Mouse (Mus musculus) Patski (cell line): ENCODE data around the gene Apbb1ip. TPM values are rescaled to one million over a fixed set of nuclear protein-coding genes. Genes with fewer than 3 reads are reported as not detected.

Experiments
- ATAC-seq: fragments of 100-300 bp; one replicate; pipeline ENCODE4 v1.8.0; 2021
- CTCF ChIA-PET: fragments of 350-600 bp; sonication (Branson Sonifier 250); formaldehyde crosslinking; loops from one replicate; lab custom pipeline; 2022; ENCODE audit warnings: inconsistent platforms; lab: Charles Lee
- POLR2A ChIA-PET: fragments of 350-600 bp; sonication (Branson Sonifier 250); formaldehyde crosslinking; loops from one replicate; lab custom pipeline; 2022; ENCODE audit warnings: antibody characterized with exemption, inconsistent platforms; lab: Charles Lee
- DNase-seq: peaks from one replicate; pipeline ENCODE4 v3.0.0-alpha.2; 2011; ENCODE audit warnings: low read depth, low spot score
- H3K27me3 ChIP-seq: fragments of 371-371 bp; one replicate; pipeline ENCODE4 v1.5.1; 2021
- CTCF ChIP-seq: fragments of 100-300 bp; IDR thresholded peaks from one replicate; pipeline ENCODE4 v1.5.1; 2021
- in situ Hi-C: fragments of 300-500 bp; cut with MboI; formaldehyde crosslinking; loops from 3 replicates; pipeline ENCODE4 v1.11.1; 2018; ENCODE audit warnings: low pct_unique_long_range_greater_than_20kb, mixed read lengths
- polyA plus RNA-seq: library from polyadenylated mRNA; unstranded; gene quantifications from one replicate; pipeline ENCODE4 v1.2.3, GENCODE M21; 2021

Gene Apbb1ip
- polyA plus RNA-seq, 1 experiment from 2014 or later, result not detected

DNA sequence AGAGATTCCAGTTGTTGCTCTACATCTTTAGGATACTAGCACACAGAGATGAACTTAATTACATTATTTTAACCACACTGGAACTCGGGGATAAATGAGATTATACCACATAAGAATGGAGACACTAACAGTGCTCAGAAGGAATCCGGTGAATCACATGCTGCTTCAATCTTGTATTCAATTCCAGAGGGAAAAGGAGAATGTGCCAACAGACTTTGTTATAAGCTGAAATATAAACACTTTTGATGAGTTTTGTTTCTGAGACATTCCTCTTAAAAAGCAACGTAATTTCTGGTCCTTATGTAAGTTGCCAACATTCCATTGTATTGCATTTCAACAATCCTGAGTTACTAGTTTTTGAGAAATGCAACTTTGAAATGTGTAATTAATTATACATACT lies 1.8 kb downstream of the Apbb1ip start:
- POLR2A ChIA-PET, result no interaction called here
- TF ChIP-seq CTCF, result no peak
- peaks cover 8% of the 10 kb centered on the region for H3K27me3 ChIP-seq
- CTCF ChIA-PET, result no interaction called here
- in situ Hi-C loops, result no loop called here
- DNase-seq (no peak), ATAC-seq (no peak)

DNA sequence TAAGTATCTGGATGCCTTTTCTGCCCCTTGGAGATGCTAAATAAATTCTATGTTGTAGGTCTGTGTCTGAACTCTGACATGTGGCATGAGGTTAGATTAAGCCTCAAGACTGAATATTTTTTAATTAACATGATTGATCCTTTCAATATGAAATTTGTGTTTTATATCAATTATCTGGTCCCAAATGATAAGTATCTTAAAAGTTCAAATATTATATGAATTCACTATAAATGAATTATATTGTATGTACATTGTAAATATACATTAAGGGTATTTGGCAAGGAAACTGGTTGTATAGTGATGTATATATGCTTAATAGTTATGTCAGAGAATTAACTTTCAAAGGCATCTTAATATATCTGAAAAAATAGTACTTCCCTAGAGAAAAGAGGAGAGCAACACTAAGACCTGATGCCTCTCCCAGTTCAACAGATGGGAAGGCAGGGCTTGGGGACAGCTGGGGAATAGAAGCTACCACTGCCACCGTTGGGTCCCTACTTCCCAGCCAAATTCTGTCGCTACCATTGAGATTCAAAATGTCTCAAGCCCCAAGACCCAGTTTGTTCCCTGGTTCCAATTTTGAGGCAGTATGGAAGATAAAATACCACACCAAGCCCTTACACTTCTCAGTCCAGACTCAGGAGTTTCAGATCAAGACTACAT lies 2.8 kb downstream of the Apbb1ip start:
- no peak for TF ChIP-seq CTCF
- ChIA-PET POLR2A (no interaction called here), CTCF (no interaction called here)
- H3K27me3 ChIP-seq, result peaks cover 8% of the 10 kb centered on the region
- no peak for DNase-seq
- in situ Hi-C loops, result no loop called here
- ATAC-seq, result no peak

DNA sequence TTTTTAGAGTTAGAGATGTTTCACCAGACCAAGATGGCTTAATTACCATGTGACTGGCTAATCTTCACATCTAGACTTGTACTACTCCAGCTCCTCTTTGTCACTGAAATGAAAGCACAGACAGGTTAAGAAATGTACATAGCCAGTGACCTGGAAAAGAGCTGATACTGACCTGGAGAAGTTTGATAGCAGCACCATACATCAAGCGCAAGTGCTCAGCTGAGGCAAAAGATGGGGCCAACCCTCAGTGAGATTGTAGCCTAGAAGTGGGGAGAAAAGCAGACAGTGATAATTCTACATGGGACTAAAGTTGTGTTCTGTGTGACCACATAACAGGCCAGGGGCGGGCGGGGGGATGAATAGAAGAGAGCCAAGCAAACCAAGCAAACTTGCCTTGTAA lies 3.9 kb downstream of the Apbb1ip start:
- no peak for TF ChIP-seq CTCF
- in situ Hi-C loops, result no loop called here
- ChIA-PET CTCF (no interaction called here), POLR2A (no interaction called here)
- DNase-seq (no peak), ATAC-seq (no peak)
- H3K27me3 ChIP-seq, result peaks cover 8% of the 10 kb centered on the region

GRCm38 (mm10) chr2:22780884-22781283 lies 7.0 kb downstream of the Apbb1ip start:
- POLR2A ChIA-PET, result interaction anchor here (0.7 kb wide), 1 partner anchor 67 kb away, joined by 3 read pairs; no protein-coding TSS in a partner anchor
- in situ Hi-C loops, result no loop called here
- peaks cover 4% of the 10 kb centered on the region for H3K27me3 ChIP-seq

DNA sequence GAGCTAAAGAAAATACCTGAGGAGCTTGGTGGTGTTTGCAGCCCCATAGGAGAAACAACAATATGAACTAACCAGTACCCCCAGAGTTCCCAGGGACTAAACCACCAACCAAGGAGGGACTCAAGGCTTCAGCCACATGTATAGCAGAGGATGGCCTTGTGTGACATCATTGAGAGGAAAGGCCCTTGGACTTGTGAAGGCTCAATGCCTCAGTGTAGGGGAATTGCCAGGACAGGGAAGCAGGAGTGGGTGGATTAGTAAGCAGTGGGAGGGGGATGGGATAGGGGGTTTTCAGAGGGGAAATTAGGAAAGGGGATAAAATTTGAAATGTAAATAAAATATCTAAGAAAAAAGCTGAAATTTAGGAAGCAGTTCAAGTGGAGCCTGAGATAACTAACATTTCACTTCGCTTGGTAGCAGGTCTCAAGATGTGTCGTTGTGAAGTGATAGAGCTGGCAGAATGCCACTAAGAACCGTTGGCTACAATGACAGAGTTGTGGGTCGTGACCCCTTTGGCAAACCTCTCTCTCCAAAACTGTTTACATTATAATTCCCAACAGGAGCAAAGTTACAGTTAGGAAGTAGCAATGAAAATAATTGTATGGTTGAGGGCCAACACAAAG lies 7.6 kb downstream of the Apbb1ip start:
- no peak for TF ChIP-seq CTCF
- no peaks in the 10 kb centered on the region for H3K27me3 ChIP-seq
- CTCF ChIA-PET, result no interaction called here
- no peak for ATAC-seq
- in situ Hi-C loops, result no loop called here
- no peak for DNase-seq
- POLR2A ChIA-PET, result no interaction called here

More at GRCm38 (mm10) chr2:22780884-22781283, 7.0 kb downstream of the Apbb1ip start:
- no peak for DNase-seq
- ATAC-seq, result no peak
- TF ChIP-seq CTCF, result no peak
- CTCF ChIA-PET, result no interaction called here

DNA sequence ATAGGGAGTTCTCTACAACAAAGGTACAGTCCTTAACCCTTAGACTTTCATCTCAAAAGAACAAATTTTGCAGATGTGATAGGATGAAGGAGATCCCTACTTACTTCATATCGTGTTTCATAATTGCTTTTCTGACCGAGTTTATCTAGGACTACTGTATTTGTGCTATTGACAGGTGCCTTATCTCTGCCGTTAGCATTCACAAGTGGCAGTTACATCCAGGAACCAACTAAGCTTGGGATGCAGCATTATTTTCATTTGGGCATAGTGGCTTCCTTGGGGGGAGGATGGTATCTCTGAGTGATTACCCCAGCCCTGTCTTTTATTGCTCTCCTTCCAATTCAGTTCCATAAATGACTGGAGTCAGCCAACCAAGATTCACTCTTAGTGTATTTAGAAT lies 8.2 kb downstream of the Apbb1ip start:
- peaks cover 3% of the 10 kb centered on the region for H3K27me3 ChIP-seq
- ATAC-seq (no peak), DNase-seq (no peak)
- CTCF ChIA-PET, result no interaction called here
- TF ChIP-seq CTCF, result no peak
- POLR2A ChIA-PET, result no interaction called here
- in situ Hi-C loops, result no loop called here

DNA sequence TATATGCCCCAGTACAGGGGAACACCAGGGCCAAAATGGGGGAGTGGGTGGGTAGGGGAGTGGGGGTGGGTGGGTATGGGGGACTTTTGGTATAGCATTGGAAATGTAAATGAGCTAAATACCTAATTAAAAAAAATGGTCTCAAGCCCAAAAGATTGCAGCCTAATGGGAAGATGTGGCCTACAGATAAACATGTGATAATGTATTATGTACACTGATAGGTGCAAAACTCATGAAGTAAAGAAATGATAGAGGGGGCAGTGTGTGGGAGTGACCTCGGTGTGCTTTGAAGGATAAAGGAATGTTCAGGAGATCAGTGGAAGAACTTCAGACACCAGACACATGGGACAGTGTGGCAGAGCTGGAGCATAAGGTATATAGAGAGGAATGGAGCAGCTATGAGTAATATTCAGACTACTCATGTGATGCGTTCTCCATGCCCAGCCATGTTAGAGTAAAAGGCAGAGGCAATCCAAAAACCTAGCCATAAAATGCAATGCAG lies 9.3 kb downstream of the Apbb1ip start:
- TF ChIP-seq CTCF, result no peak
- ATAC-seq, result no peak
- in situ Hi-C loops, result no loop called here
- peaks cover 3% of the 10 kb centered on the region for H3K27me3 ChIP-seq
- ChIA-PET POLR2A (no interaction called here), CTCF (no interaction called here)
- no peak for DNase-seq

GRCm38 (mm10) chr2:22784186-22784585 lies 10.3 kb downstream of the Apbb1ip start:
- no peak for DNase-seq
- H3K27me3 ChIP-seq, result peaks cover 3% of the 10 kb centered on the region
- no peak for TF ChIP-seq CTCF
- ChIA-PET POLR2A (no interaction called here), CTCF (interaction anchor here (1.1 to 1.6 kb wide), 2 partner anchors 11 to 24 kb away, joined by 3 read pairs; no protein-coding TSS in a partner anchor)
- in situ Hi-C loops, result no loop called here
- no peak for ATAC-seq

DNA sequence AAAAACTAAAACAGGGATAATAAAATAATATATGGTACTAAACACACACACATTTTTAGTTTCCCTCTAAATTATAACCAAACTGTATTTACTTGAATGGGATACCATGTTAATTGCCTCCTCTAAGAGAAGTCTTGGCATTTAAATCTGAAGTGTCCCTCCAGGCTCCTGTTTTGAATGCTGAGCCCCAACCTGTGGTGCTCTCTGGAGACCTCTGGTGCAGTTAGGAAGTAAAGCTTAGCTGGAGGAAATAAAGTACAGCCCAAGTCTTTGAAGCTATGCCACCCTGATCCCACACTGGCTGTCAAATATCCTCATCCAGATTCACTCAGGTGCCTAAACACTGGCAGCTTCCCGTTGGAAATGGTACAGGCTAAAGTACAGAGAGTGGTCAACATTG lies 10.9 kb downstream of the Apbb1ip start:
- ATAC-seq, result no peak
- POLR2A ChIA-PET, result no interaction called here
- no peak for DNase-seq
- no peak for TF ChIP-seq CTCF
- in situ Hi-C loops, result no loop called here
- CTCF ChIA-PET, result interaction anchor here (1.1 to 1.6 kb wide), 2 partner anchors 10 to 24 kb away, joined by 3 read pairs; no protein-coding TSS in a partner anchor
- H3K27me3 ChIP-seq, result peaks cover 9% of the 10 kb centered on the region

GRCm38 (mm10) chr2:22788658-22789057 lies 14.8 kb downstream of the Apbb1ip start:
- TF ChIP-seq CTCF, result no peak
- H3K27me3 ChIP-seq, result peaks cover 10% of the 10 kb centered on the region
- ChIA-PET POLR2A (no interaction called here), CTCF (no interaction called here)
- no peak for DNase-seq
- in situ Hi-C loops, result no loop called here
- no peak for ATAC-seq

- CTCF ChIA-PET, result no interaction called here
- in situ Hi-C loops, result no loop called here
Observed at GRCm38 (mm10) chr2:22789576-22789975, 15.7 kb downstream of the Apbb1ip start.

More at GRCm38 (mm10) chr2:22789576-22789975, 15.7 kb downstream of the Apbb1ip start:
- ATAC-seq, result no peak
- DNase-seq, result no peak
- POLR2A ChIA-PET, result no interaction called here
- no peak for TF ChIP-seq CTCF
- peaks cover 10% of the 10 kb centered on the region for H3K27me3 ChIP-seq
